Mouse (Mus musculus) embryonic fibroblast, embryonic 13.5 days (primary cell): ENCODE data around the gene Fndc11.

Experiments
- CTCF ChIP-seq: IDR thresholded peaks from 2 replicates; pipeline ENCODE4 v1.5.1; 2011; ENCODE audit warnings: mild to moderate bottlenecking, control low read depth, low read length, moderate library complexity, borderline replicate concordance; ENCODE audit not compliant: insufficient read depth
- POLR2A ChIP-seq: IDR thresholded peaks from 2 replicates; pipeline ENCODE4 v1.6.1; 2011; ENCODE audit warnings: low read depth, mild to moderate bottlenecking, control low read depth, low read length, moderate library complexity

GRCm38 (mm10) chr2:181191936-181192335, 27.9 kb upstream of the Fndc11 start:
- TF ChIP-seq CTCF: no peak
- TF ChIP-seq POLR2A: no peak
